Mouse (Mus musculus): Measurements from ENCODE around the gene Mturn. TPM values are rescaled to one million over a fixed set of nuclear protein-coding genes. Genes with fewer than 3 reads are reported as not detected.

The Mturn gene
- polyA plus RNA-seq, 1 experiment from 2014 or later: 114 TPM

GRCm38 (mm10) chr6:54719686-54720310, 38.4 kb downstream of the Mturn start:
- H3K36me3 ChIP-seq (ENCODE audit: control insufficient read depth, insufficient read depth, low read length): no peaks in the 10 kb centered on the region
- no peak for ATAC-seq (ENCODE audit: low FRiP score, low TSS enrichment)
- WGBS: 29% methylated on average over 14 of the region's 14 CpGs
- no peak overlapping the region for H3K27ac ChIP-seq (replicated peaks; ENCODE audit: low read depth, low read length)
- no peak overlapping the region for H3K4me2 ChIP-seq (ENCODE audit: low read length)
- no peaks in the 10 kb centered on the region for H3K9me3 ChIP-seq (ENCODE audit: control insufficient read depth, low read length)
- peak; percentile 59 for DNase-seq
- H3K4me1 ChIP-seq (ENCODE audit: control insufficient read depth, insufficient read depth, low read length): no peaks in the 10 kb centered on the region
- H3K4me3 ChIP-seq (replicated peaks; ENCODE audit: low read depth, low read length): no peak overlapping the region
- no peak overlapping the region for H3K9ac ChIP-seq (replicated peaks; ENCODE audit: low read length)
- H3K27me3 ChIP-seq (ENCODE audit: control insufficient read depth, insufficient read depth, low read length): no peaks in the 10 kb centered on the region

GRCm38 (mm10) chr6:54720512-54721251, 39.3 kb downstream of the Mturn start:
- ATAC-seq (ENCODE audit: low FRiP score, low TSS enrichment) (no peak; the same call in 1 of the 2 replicates), DNase-seq (peak; percentile 59)
- H3K27me3 ChIP-seq (ENCODE audit: control insufficient read depth, insufficient read depth, low read length): no peaks in the 10 kb centered on the region
- no peak overlapping the region for H3K27ac ChIP-seq (replicated peaks; ENCODE audit: low read depth, low read length)
- no peak overlapping the region for H3K4me2 ChIP-seq (ENCODE audit: low read length)
- H3K4me1 ChIP-seq (ENCODE audit: control insufficient read depth, insufficient read depth, low read length): no peaks in the 10 kb centered on the region
- 78% methylated on average over 9 of the region's 9 CpGs for WGBS
- H3K4me3 ChIP-seq (replicated peaks; ENCODE audit: low read depth, low read length): no peak overlapping the region
- no peaks in the 10 kb centered on the region for H3K36me3 ChIP-seq (ENCODE audit: control insufficient read depth, insufficient read depth, low read length)
- H3K9me3 ChIP-seq (ENCODE audit: control insufficient read depth, low read length): no peaks in the 10 kb centered on the region
- no peak overlapping the region for H3K9ac ChIP-seq (replicated peaks; ENCODE audit: low read length)

GRCm38 (mm10) chr6:54721252-54721635, 39.8 kb downstream of the Mturn start:
- Histone ChIP-seq H3K4me3 (replicated peaks; ENCODE audit: low read depth, low read length) (no peak overlapping the region), H3K27me3 (ENCODE audit: control insufficient read depth, insufficient read depth, low read length) (no peaks in the 10 kb centered on the region), H3K9me3 (ENCODE audit: control insufficient read depth, low read length) (no peaks in the 10 kb centered on the region), H3K4me1 (ENCODE audit: control insufficient read depth, insufficient read depth, low read length) (no peaks in the 10 kb centered on the region), H3K4me2 (ENCODE audit: low read length) (no peak overlapping the region), H3K27ac (replicated peaks; ENCODE audit: low read depth, low read length) (no peak overlapping the region), H3K36me3 (ENCODE audit: control insufficient read depth, insufficient read depth, low read length) (no peaks in the 10 kb centered on the region), H3K9ac (replicated peaks; ENCODE audit: low read length) (no peak overlapping the region)
- WGBS: 93% methylated on average over 4 of the region's 4 CpGs
- ATAC-seq (ENCODE audit: low FRiP score, low TSS enrichment): no peak
- no peak for DNase-seq

GRCm38 (mm10) chr6:54726309-54726708, 44.9 kb downstream of the Mturn start:
- no peak for ATAC-seq (ENCODE audit: low FRiP score, low TSS enrichment)
- 88% methylated on average over 6 of the region's 6 CpGs for WGBS
- H3K4me2 ChIP-seq (ENCODE audit: low read length): no peak overlapping the region

GRCm38 (mm10) chr6:54726796-54727195, 45.4 kb downstream of the Mturn start:
- no peaks in the 10 kb centered on the region for H3K27me3 ChIP-seq (ENCODE audit: control insufficient read depth, insufficient read depth, low read length)
- no peak for DNase-seq
- ATAC-seq (ENCODE audit: low FRiP score, low TSS enrichment): no peak
- 88% methylated on average over 6 of the region's 6 CpGs for WGBS
- no peaks in the 10 kb centered on the region for H3K9me3 ChIP-seq (ENCODE audit: control insufficient read depth, low read length)
- H3K27ac ChIP-seq (replicated peaks; ENCODE audit: low read depth, low read length): no peak overlapping the region
- no peaks in the 10 kb centered on the region for H3K36me3 ChIP-seq (ENCODE audit: control insufficient read depth, insufficient read depth, low read length)
- H3K9ac ChIP-seq (replicated peaks; ENCODE audit: low read length): no peak overlapping the region
- H3K4me3 ChIP-seq (replicated peaks; ENCODE audit: low read depth, low read length): no peak overlapping the region
- no peak overlapping the region for H3K4me2 ChIP-seq (ENCODE audit: low read length)
- H3K4me1 ChIP-seq (ENCODE audit: control insufficient read depth, insufficient read depth, low read length): no peaks in the 10 kb centered on the region

More at GRCm38 (mm10) chr6:54726309-54726708, 44.9 kb downstream of the Mturn start:
- Histone ChIP-seq H3K36me3 (ENCODE audit: control insufficient read depth, insufficient read depth, low read length) (no peaks in the 10 kb centered on the region), H3K9ac (replicated peaks; ENCODE audit: low read length) (no peak overlapping the region), H3K27ac (replicated peaks; ENCODE audit: low read depth, low read length) (no peak overlapping the region), H3K9me3 (ENCODE audit: control insufficient read depth, low read length) (no peaks in the 10 kb centered on the region), H3K27me3 (ENCODE audit: control insufficient read depth, insufficient read depth, low read length) (no peaks in the 10 kb centered on the region), H3K4me1 (ENCODE audit: control insufficient read depth, insufficient read depth, low read length) (no peaks in the 10 kb centered on the region), H3K4me3 (replicated peaks; ENCODE audit: low read depth, low read length) (no peak overlapping the region)
- no peak for DNase-seq

GRCm38 (mm10) chr6:54727416-54727815, 46.0 kb downstream of the Mturn start:
- WGBS: 94% methylated on average over 5 of the region's 5 CpGs
- H3K4me3 ChIP-seq (replicated peaks; ENCODE audit: low read depth, low read length): no peak overlapping the region
- H3K9ac ChIP-seq (replicated peaks; ENCODE audit: low read length): no peak overlapping the region
- H3K4me1 ChIP-seq (ENCODE audit: control insufficient read depth, insufficient read depth, low read length): no peaks in the 10 kb centered on the region
- H3K27me3 ChIP-seq (ENCODE audit: control insufficient read depth, insufficient read depth, low read length): no peaks in the 10 kb centered on the region
- H3K9me3 ChIP-seq (ENCODE audit: control insufficient read depth, low read length): no peaks in the 10 kb centered on the region
- H3K36me3 ChIP-seq (ENCODE audit: control insufficient read depth, insufficient read depth, low read length): no peaks in the 10 kb centered on the region
- H3K4me2 ChIP-seq (ENCODE audit: low read length): no peak overlapping the region
- ATAC-seq (ENCODE audit: low FRiP score, low TSS enrichment): no peak
- no peak for DNase-seq
- no peak overlapping the region for H3K27ac ChIP-seq (replicated peaks; ENCODE audit: low read depth, low read length)

- Histone ChIP-seq H3K4me1 (ENCODE audit: control insufficient read depth, insufficient read depth, low read length) (no peaks in the 10 kb centered on the region), H3K27ac (replicated peaks; ENCODE audit: low read depth, low read length) (no peak overlapping the region), H3K36me3 (ENCODE audit: control insufficient read depth, insufficient read depth, low read length) (no peaks in the 10 kb centered on the region), H3K27me3 (ENCODE audit: control insufficient read depth, insufficient read depth, low read length) (no peaks in the 10 kb centered on the region), H3K4me3 (replicated peaks; ENCODE audit: low read depth, low read length) (no peak overlapping the region), H3K9me3 (ENCODE audit: control insufficient read depth, low read length) (no peaks in the 10 kb centered on the region), H3K4me2 (ENCODE audit: low read length) (no peak overlapping the region), H3K9ac (replicated peaks; ENCODE audit: low read length) (no peak overlapping the region)
- no peak for DNase-seq
- WGBS: 87% methylated on average over 2 of the region's 2 CpGs
- ATAC-seq (ENCODE audit: low FRiP score, low TSS enrichment): no peak
Observed at GRCm38 (mm10) chr6:54729451-54730105, 48.2 kb downstream of the Mturn start.

GRCm38 (mm10) chr6:54731726-54732125, 50.3 kb downstream of the Mturn start:
- H3K27me3 ChIP-seq (ENCODE audit: control insufficient read depth, insufficient read depth, low read length): no peaks in the 10 kb centered on the region
- no peaks in the 10 kb centered on the region for H3K36me3 ChIP-seq (ENCODE audit: control insufficient read depth, insufficient read depth, low read length)
- ATAC-seq (ENCODE audit: low FRiP score, low TSS enrichment): no peak
- WGBS: 84% methylated on average over 3 of the region's 3 CpGs
- no peak for DNase-seq
- H3K4me2 ChIP-seq (ENCODE audit: low read length): no peak overlapping the region
- no peak overlapping the region for H3K27ac ChIP-seq (replicated peaks; ENCODE audit: low read depth, low read length)
- no peaks in the 10 kb centered on the region for H3K4me1 ChIP-seq (ENCODE audit: control insufficient read depth, insufficient read depth, low read length)
- no peak overlapping the region for H3K4me3 ChIP-seq (replicated peaks; ENCODE audit: low read depth, low read length)
- H3K9me3 ChIP-seq (ENCODE audit: control insufficient read depth, low read length): no peaks in the 10 kb centered on the region
- H3K9ac ChIP-seq (replicated peaks; ENCODE audit: low read length): no peak overlapping the region

All from midbrain, embryonic 14.5 days (tissue).